Mouse (Mus musculus) kidney, embryonic 16.5 days (tissue): ENCODE measurements around the gene Cttnbp2nl. TPM values are rescaled to one million over a fixed set of nuclear protein-coding genes. Genes with fewer than 3 reads are reported as not detected.

Experiments used
- ATAC-seq: fragments of 200-750 bp; cut with Nextera tagmentation; 2 replicates; pipeline ENCODE4 v1.8.0; 2017; ENCODE audit warnings: moderate TSS enrichment; ENCODE audit not compliant: low FRiP score, low TSS enrichment
- H3K27ac ChIP-seq: fragments of 300-500 bp; sonication (generic); 2 replicates; pipeline ENCODE4 v1.5.1; 2014; ENCODE audit warnings: low read length
- H3K27me3 ChIP-seq: fragments of 300-500 bp; sonication (generic); 2 replicates; pipeline ENCODE4 v1.6.1; 2014; ENCODE audit warnings: low read length, control low read depth, mixed read lengths; ENCODE audit not compliant: insufficient read depth
- H3K36me3 ChIP-seq: fragments of 300-500 bp; sonication (generic); 2 replicates; pipeline ENCODE4 v1.6.1; 2014; ENCODE audit warnings: low read length, control low read depth, mixed read lengths; ENCODE audit not compliant: insufficient read depth
- H3K4me1 ChIP-seq: fragments of 300-500 bp; sonication (generic); 2 replicates; pipeline ENCODE4 v1.6.1; 2014; ENCODE audit warnings: low read length, control low read depth, mixed read lengths; ENCODE audit not compliant: insufficient read depth
- H3K4me2 ChIP-seq: fragments of 300-500 bp; sonication (generic); replicated peaks from 2 replicates; pipeline ENCODE4 v1.6.1; 2014; ENCODE audit warnings: low read depth, low read length
- H3K4me3 ChIP-seq: fragments of 300-500 bp; sonication (generic); 2 replicates; pipeline ENCODE4 v1.5.1; 2014; ENCODE audit warnings: mild to moderate bottlenecking, low read length
- H3K9ac ChIP-seq: fragments of 300-500 bp; sonication (generic); replicated peaks from 2 replicates; pipeline ENCODE4 v1.6.1; 2014; ENCODE audit warnings: low read length
- H3K9me3 ChIP-seq: fragments of 300-500 bp; sonication (generic); 2 replicates; pipeline ENCODE4 v1.6.1; 2016; ENCODE audit warnings: low read length, control low read depth
- WGBS: fragments of 180-500 bp; shearing (Covaris S2); extraction: QIAGEN DNeasy Blood & Tissue Kit; methylation state at CpG from one replicate; pipeline ENCODE4 v1.1.7; 2014; 5-methylcytosine and 5-hydroxymethylcytosine counted together
- polyA plus RNA-seq: library from polyadenylated mRNA; unstranded; fragments of >200 nt; fragmentation: Nextera tagmentation; extraction: Ambion mirVana; gene quantifications from 2 replicates; pipeline ENCODE4 v1.2.1, GENCODE M21; 2015

Cttnbp2nl gene
- polyA plus RNA-seq, 1 experiment from 2014 or later: 28.6 TPM

DNA sequence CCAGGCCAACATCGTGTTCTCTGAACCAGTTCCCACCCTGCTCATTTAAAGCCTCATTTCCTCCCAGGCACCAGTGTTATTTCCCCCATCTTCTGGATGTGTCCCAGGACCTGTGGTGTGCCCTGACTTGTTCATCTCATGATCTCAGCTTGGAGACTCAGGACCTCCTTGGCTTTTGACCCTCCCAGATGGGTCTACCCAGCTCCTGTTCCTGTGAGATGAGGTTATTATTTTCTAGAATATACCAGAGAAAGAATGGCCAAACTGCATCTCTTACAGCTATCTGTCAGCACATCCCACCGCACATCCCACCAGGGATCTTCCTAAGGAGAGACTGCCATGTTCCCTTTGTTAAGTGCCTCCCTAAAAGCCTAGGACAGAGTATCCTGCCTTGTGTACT lies 35.7 kb upstream of the Cttnbp2nl start:
- H3K4me3 ChIP-seq: no peak overlapping the region
- H3K4me2 ChIP-seq: no peak overlapping the region
- ATAC-seq: no peak
- 74% methylated on average over 2 of the region's 2 CpGs for WGBS
- no peaks in the 10 kb centered on the region for H3K9me3 ChIP-seq
- no peak overlapping the region for H3K27ac ChIP-seq
- H3K36me3 ChIP-seq: no peaks in the 10 kb centered on the region
- H3K27me3 ChIP-seq: no peaks in the 10 kb centered on the region
- H3K9ac ChIP-seq: no peak overlapping the region
- H3K4me1 ChIP-seq: peaks cover 7% of the 10 kb centered on the region

DNA sequence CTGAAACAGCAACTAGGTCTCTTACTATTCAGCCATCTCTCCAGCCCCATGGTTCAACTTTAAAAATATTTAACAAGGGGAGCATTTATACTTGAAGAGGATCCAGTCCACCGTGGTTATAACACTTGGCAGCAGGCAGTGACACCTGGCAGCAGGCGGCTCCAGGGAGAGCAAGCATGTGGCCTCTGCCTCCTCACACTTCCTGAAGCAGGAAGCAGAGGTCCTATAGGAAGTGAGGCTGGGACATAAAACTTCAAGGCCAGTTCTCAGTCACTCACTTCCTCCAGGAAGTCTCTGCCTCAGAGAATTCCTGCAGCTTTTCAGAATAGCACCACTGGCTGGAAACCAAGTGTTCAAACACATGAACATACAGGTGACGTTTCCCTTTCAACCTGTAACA lies 34.4 kb upstream of the Cttnbp2nl start:
- no peak overlapping the region for H3K27ac ChIP-seq
- H3K36me3 ChIP-seq: no peaks in the 10 kb centered on the region
- H3K4me2 ChIP-seq: no peak overlapping the region
- no peaks in the 10 kb centered on the region for H3K27me3 ChIP-seq
- WGBS: 29% methylated on average over 3 of the region's 3 CpGs
- peak; percentile 43; the same call in 1 of the 2 replicates for ATAC-seq
- no peaks in the 10 kb centered on the region for H3K9me3 ChIP-seq
- H3K9ac ChIP-seq: no peak overlapping the region
- no peak overlapping the region for H3K4me3 ChIP-seq
- H3K4me1 ChIP-seq: peaks cover 3% of the 10 kb centered on the region; the same call in 1 of the 2 replicates

DNA sequence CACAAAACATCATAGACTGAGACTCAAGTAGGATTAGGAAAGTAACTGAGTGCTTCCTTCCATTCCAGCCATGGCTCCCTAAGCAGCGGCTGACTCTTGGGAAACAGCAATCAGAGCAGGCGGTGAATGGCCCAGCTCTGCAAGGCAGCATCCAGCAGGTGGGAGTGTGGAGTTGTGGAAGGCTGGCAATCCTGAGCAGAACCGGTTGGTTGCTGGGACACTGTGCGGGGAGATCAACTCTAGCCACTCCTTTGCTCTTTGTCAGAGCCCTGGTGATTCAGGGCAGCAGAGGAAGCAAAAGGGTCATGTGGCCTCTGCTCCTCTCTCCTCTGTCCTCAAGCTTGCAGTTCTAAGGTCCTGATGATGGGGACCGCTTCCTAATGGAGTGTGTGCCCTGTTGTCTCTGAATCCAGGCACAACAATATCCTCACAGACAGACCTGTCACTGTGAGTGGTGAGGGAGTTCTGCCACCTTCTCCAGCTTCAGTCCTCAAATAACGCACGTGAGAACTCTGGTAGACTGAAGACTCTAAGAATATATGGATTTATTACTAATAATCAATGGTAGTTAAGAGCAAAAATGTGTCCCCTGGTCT lies 25.4 kb upstream of the Cttnbp2nl start:
- Histone ChIP-seq H3K27ac (no peak overlapping the region), H3K4me3 (no peak overlapping the region), H3K4me2 (no peak overlapping the region), H3K4me1 (no peaks in the 10 kb centered on the region), H3K27me3 (no peaks in the 10 kb centered on the region), H3K9ac (no peak overlapping the region), H3K9me3 (no peaks in the 10 kb centered on the region), H3K36me3 (no peaks in the 10 kb centered on the region)
- 21% methylated on average over 7 of the region's 7 CpGs for WGBS
- peak; percentile 95 for ATAC-seq

DNA sequence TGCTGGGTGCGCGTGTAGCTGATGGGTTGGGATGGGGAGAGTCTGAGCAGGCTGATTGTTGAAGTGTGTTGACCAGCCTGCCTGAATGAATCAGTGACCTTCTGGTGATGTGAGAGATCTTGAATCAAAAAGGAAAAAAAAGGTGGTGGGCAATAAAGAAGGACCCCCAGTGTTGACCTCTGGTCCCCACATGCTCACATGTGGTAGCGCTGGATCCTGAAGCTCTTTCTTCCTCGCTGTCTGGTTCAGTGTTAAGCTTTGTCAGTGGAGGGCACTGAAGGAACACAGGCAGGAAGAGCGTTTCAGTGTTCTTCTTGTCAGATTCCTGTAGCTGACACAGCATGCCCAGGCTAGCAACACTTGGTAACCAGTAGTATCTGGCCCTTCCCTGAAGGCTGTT lies 22.9 kb upstream of the Cttnbp2nl start:
- Histone ChIP-seq H3K4me3 (no peak overlapping the region), H3K36me3 (no peaks in the 10 kb centered on the region), H3K27me3 (no peaks in the 10 kb centered on the region), H3K4me1 (no peaks in the 10 kb centered on the region), H3K9ac (no peak overlapping the region), H3K27ac (no peak overlapping the region), H3K9me3 (no peaks in the 10 kb centered on the region), H3K4me2 (no peak overlapping the region)
- ATAC-seq: no peak
- 94% methylated on average over 5 of the region's 5 CpGs for WGBS

DNA sequence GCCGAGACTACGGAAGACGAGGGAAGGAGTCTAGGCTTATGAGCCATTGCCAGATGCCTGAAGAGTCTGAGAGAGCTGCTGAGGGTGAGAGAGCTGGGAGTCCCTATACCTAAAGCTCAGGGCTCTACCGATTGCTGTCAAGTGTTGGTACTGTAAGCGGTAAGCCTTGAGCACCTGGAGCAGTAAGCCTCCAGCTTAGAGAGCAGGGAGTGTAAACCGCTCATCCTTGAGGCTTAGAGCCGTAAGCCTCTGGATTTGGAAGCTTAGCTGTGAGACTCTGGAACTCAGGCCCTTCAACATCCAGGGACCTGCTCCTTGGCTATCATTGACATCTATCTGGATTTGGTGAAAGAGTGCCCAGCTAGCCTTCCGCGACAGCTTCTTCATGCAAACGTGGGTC lies 19.6 kb upstream of the Cttnbp2nl start:
- Histone ChIP-seq H3K27me3 (no peaks in the 10 kb centered on the region), H3K36me3 (no peaks in the 10 kb centered on the region), H3K9me3 (no peaks in the 10 kb centered on the region), H3K4me2 (no peak overlapping the region), H3K4me1 (no peaks in the 10 kb centered on the region), H3K27ac (no peak overlapping the region), H3K4me3 (no peak overlapping the region), H3K9ac (no peak overlapping the region)
- WGBS: 90% methylated on average over 10 of the region's 10 CpGs
- no peak for ATAC-seq

DNA sequence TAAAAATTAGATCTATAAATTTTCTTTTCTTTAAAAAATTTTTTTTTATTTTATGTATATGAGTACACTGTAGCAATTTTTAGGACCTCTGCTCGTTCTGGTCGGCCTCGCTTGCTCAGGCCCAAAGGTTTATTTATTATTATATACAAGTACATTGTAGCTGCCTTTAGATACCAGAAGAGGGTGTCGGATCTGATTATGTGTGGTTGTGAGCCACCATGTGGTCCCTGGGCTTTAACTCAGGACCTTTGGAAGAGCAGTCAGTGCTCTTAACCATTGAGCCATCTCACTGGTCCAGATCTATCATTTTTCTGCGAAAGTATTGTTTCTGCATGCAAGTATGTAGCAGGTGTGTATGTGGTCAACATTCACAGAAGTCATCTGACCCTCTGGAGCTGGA lies 18.3 kb upstream of the Cttnbp2nl start:
- no peak overlapping the region for H3K4me3 ChIP-seq
- no peaks in the 10 kb centered on the region for H3K4me1 ChIP-seq
- H3K27ac ChIP-seq: no peak overlapping the region
- H3K36me3 ChIP-seq: no peaks in the 10 kb centered on the region
- no peak overlapping the region for H3K4me2 ChIP-seq
- no peak for ATAC-seq
- H3K9me3 ChIP-seq: no peaks in the 10 kb centered on the region
- 90% methylated on average over 5 of the region's 5 CpGs for WGBS
- no peaks in the 10 kb centered on the region for H3K27me3 ChIP-seq
- no peak overlapping the region for H3K9ac ChIP-seq

DNA sequence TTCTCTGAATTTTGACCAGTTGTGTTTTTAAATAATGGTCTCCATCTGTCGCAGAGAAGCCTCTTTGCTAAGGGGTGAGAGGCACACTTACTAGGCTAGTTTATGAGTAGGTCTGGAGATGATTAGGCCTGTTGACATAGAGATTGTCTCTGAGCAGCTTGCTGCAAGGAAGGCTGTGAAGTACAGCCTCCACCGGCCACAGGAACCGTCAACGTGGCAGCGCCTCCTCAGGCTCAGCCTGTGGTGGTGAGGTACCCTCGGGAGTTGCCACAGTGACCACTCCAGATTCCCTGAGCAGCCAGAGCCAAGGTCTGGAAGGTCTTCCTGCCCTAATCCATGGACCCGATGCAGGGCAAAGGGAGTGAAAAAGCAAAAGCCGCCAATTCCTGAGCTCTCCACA lies 17.6 kb upstream of the Cttnbp2nl start:
- no peak for ATAC-seq
- Histone ChIP-seq H3K4me1 (no peaks in the 10 kb centered on the region), H3K4me2 (no peak overlapping the region), H3K9ac (no peak overlapping the region), H3K27me3 (no peaks in the 10 kb centered on the region), H3K4me3 (no peak overlapping the region), H3K9me3 (no peaks in the 10 kb centered on the region), H3K36me3 (no peaks in the 10 kb centered on the region), H3K27ac (no peak overlapping the region)
- WGBS: 79% methylated on average over 8 of the region's 8 CpGs

DNA sequence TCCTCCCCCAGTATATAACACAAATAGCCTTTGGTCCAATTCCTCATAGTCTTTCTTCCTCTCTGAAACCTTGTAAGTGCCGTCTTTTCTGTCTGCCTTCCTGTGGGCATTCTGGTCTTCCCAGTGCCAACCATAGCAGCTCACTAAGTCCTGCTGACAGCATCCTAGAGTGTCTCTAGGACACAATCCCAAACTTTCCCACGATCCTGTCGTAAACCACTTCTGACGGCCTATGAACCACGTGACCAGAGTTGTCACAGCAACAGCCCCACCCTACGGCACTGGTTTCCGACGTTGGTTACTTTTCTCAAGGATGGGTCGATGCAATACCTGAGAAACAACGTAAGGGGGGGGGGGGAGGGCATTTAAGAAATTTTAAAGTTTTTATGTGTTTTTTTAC lies 13.6 kb upstream of the Cttnbp2nl start, which contains the start of gene 4930564D02Rik:
4930564D02Rik (plus strand) TSS at position 301 of the 400 bp plus-strand sequence.
- no peak for ATAC-seq
- Histone ChIP-seq H3K9me3 (no peaks in the 10 kb centered on the region), H3K9ac (no peak within 1 kb of the TSS), H3K4me2 (no peak within 1 kb of the TSS), H3K4me3 (no peak within 1 kb of the TSS), H3K4me1 (no peaks in the 10 kb centered on the region), H3K27ac (no peak within 1 kb of the TSS), H3K27me3 (no peaks in the 10 kb centered on the region), H3K36me3 (no peaks in the 10 kb centered on the region)
- WGBS: 72% methylated on average over 10 of the region's 10 CpGs

DNA sequence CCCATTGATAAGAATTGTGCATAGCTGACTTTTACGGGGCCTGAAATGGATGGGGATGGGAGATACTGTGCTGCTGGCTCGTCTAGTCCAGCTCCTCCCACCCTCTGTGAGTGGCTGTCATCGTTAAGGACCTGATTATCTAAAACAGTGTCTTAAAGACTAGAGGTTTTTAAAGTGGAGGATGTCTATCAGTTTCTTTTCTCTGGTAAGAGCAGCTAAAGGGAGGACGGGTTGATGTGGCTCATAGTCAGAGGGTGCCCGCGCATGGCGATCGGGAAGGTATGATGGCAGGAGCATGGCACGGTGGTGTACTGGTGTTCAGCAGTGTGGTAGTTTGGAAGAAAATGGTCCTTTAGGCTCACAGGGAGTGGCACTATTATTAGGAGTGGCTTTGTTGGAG lies 9.7 kb upstream of the Cttnbp2nl start:
- WGBS: 78% methylated on average over 9 of the region's 9 CpGs

DNA sequence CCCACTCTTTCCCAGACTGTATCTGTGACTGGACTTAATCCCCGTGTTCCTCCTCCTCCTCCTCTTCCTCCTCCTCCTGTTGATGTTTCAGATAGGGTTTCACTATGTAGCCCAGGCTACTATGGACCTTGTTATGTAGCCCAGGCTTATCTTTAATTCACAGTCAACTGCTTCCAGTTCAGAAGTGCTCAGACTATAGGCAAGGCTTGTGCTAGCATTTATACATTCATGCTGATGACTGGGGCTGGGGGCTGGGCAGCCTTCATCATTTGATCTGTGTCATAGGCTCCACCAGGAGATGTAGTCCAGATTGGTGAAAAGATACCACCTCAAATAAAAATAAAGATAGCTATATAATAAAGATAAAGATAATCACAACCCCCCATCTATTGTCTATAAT lies 9.0 kb upstream of the Cttnbp2nl start:
- Histone ChIP-seq H3K4me1 (no peaks in the 10 kb centered on the region), H3K9ac (no peak overlapping the region), H3K4me2 (no peak overlapping the region)

More for the DNA sequence above, 9.7 kb upstream of the Cttnbp2nl start:
- Histone ChIP-seq H3K9ac (no peak overlapping the region), H3K27me3 (peaks cover 8% of the 10 kb centered on the region; the same call in 1 of the 2 replicates), H3K36me3 (no peaks in the 10 kb centered on the region), H3K27ac (no peak overlapping the region), H3K9me3 (no peaks in the 10 kb centered on the region), H3K4me3 (no peak overlapping the region), H3K4me1 (no peaks in the 10 kb centered on the region), H3K4me2 (no peak overlapping the region)
- ATAC-seq: no peak

More for the DNA sequence above, 9.0 kb upstream of the Cttnbp2nl start:
- no peak for ATAC-seq
- H3K9me3 ChIP-seq: no peaks in the 10 kb centered on the region
- H3K4me3 ChIP-seq: no peak overlapping the region
- H3K27ac ChIP-seq: no peak overlapping the region
- H3K27me3 ChIP-seq: peaks cover 8% of the 10 kb centered on the region; the same call in 1 of the 2 replicates
- WGBS: 35% methylated on average over 1 of the region's 1 CpGs
- H3K36me3 ChIP-seq: no peaks in the 10 kb centered on the region
